Mouse (Mus musculus): ENCODE results near the gene Ppp2ca.

DNA sequence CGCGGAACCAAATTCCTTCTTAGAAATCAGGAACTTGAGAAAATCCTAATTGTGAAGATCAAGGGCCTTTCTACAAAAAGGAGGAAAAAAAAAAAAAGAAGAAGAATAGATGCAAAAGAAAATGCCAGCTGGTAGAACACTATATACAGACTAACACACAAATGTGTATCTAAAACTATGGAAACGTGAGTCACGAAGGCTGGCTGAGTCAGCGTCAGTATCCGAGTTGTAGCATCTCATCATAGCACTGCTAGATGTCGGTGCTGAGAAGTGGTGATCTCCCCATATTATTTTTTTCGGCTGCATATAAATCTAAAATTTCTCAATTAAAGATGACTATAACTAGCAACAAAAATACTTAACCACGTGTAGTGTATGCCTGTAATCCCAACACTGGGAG, 7.2 kb upstream of the Ppp2ca start:
- TF ChIP-seq POLR2A (IDR thresholded peaks at IDR 0.05; ENCODE audit: borderline replicate concordance, extremely low read depth, insufficient read depth, insufficient read length, poor library complexity, severe bottlenecking) (no peak), CTCF (IDR thresholded peaks at IDR 0.05; ENCODE audit: borderline replicate concordance, extremely low read depth, insufficient read depth, insufficient read length) (no peak)

Measured in brain, embryonic 14.5 days (tissue).